Mouse (Mus musculus) forebrain, postnatal 0 days (tissue): Measurements from ENCODE around the gene Rbm8a2. TPM values are rescaled to one million over a fixed set of nuclear protein-coding genes. Genes with fewer than 3 reads are reported as not detected.
"Not testable (repeated sequence)": the region's sequence is repeated elsewhere in the genome, so short reads cannot be mapped to it uniquely, and the experiment has no call there.

ENCODE experiments used
- ATAC-seq: fragments of 200-750 bp; cut with Nextera tagmentation; 2 replicates; pipeline ENCODE4 v1.8.0; 2017; ENCODE audit warnings: mild to moderate bottlenecking, moderate library complexity
- DNase-seq: peaks from one replicate; pipeline ENCODE4 v3.0.0-alpha.2; 2015
- H3K27ac ChIP-seq: fragments of 300-500 bp; sonication (generic); 2 replicates; pipeline ENCODE4 v1.5.1; 2014; ENCODE audit warnings: low read depth, mild to moderate bottlenecking, antibody characterized with exemption, low read length, moderate library complexity, mixed read lengths
- H3K27me3 ChIP-seq: fragments of 300-500 bp; sonication (generic); 2 replicates; pipeline ENCODE4 v1.6.1; 2014; ENCODE audit warnings: mild to moderate bottlenecking, low read length, mixed read lengths; ENCODE audit not compliant: insufficient read depth
- H3K36me3 ChIP-seq: fragments of 300-500 bp; sonication (generic); 2 replicates; pipeline ENCODE4 v1.6.1; 2014; ENCODE audit warnings: mild to moderate bottlenecking, moderate library complexity; ENCODE audit not compliant: insufficient read depth
- H3K4me1 ChIP-seq: fragments of 300-500 bp; sonication (generic); 2 replicates; pipeline ENCODE4 v1.6.1; 2014; ENCODE audit warnings: antibody characterized with exemption; ENCODE audit not compliant: insufficient read depth
- H3K4me2 ChIP-seq: fragments of 300-500 bp; sonication (generic); 2 replicates; pipeline ENCODE4 v1.6.1; 2014; ENCODE audit warnings: low read depth, mild to moderate bottlenecking, moderate library complexity
- H3K4me3 ChIP-seq: fragments of 300-500 bp; sonication (generic); 2 replicates; pipeline ENCODE4 v1.5.1; 2014; ENCODE audit warnings: low read depth, low read length, mixed read lengths
- H3K9ac ChIP-seq: fragments of 300-500 bp; sonication (generic); 2 replicates; pipeline ENCODE4 v1.6.1; 2014; ENCODE audit warnings: mild to moderate bottlenecking
- H3K9me3 ChIP-seq: fragments of 300-500 bp; sonication (generic); 2 replicates; pipeline ENCODE4 v1.6.1; 2016; ENCODE audit warnings: low read length
- CTCF ChIP-seq: sonication (generic); IDR thresholded peaks from 2 replicates; pipeline ENCODE4 v1.5.1; 2016; ENCODE audit warnings: antibody characterized with exemption, control low read depth, low read depth
- WGBS: fragments of 180-500 bp; shearing (Covaris S2); extraction: QIAGEN DNeasy Blood & Tissue Kit; methylation state at CpG from one replicate; pipeline ENCODE4 v1.1.7; 2014; 5-methylcytosine and 5-hydroxymethylcytosine counted together
- polyA plus RNA-seq: library from polyadenylated mRNA; unstranded; fragments of >200 nt; fragmentation: Nextera tagmentation; extraction: Ambion mirVana; gene quantifications from 2 replicates; pipeline ENCODE4 v1.2.1, GENCODE M21; 2015
- total RNA-seq: library from RNA; depleted of rRNA; stranded (reverse); fragments of >200 nt; gene quantifications from 2 replicates; pipeline ENCODE4 v1.2.3, GENCODE M21; 2014; rRNA removed

Gene Rbm8a2
- 0.33 TPM in 1 of 2 replicates, not detected in the other for total RNA-seq
- 0.34 and 0.57 TPM in 2 replicates for polyA plus RNA-seq

DNA sequence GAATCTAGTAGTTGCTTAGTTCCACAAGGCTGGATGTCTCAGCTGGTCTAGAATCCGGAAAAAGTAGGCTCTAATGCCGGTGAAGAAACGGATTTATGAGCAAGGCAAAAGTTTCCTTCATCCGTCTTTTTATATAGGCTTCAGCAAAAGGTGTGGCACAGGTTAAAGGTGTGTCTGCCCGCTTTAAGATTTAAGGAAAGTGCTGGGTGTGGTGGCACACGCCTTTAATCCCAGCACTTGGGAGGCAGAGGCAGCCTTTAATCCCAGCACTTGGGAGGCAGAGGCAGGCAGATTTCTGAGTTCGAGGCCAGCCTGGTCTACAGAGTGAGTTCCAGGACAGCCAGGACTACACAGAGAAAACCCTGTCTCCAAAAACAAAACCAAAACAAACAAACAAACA lies at the start of gene Rbm8a2:
TSS of gene Rbm8a2 (minus strand) at position 101 of the 400 bp plus-strand sequence.
- ATAC-seq, H3K36me3 ChIP-seq, H3K27me3 ChIP-seq, H3K4me1 ChIP-seq, H3K4me3 ChIP-seq, DNase-seq, H3K9ac ChIP-seq, H3K27ac ChIP-seq, H3K4me2 ChIP-seq, H3K9me3 ChIP-seq: not testable (repeated sequence)
- WGBS: 93% methylated on average over 7 of the region's 7 CpGs

DNA sequence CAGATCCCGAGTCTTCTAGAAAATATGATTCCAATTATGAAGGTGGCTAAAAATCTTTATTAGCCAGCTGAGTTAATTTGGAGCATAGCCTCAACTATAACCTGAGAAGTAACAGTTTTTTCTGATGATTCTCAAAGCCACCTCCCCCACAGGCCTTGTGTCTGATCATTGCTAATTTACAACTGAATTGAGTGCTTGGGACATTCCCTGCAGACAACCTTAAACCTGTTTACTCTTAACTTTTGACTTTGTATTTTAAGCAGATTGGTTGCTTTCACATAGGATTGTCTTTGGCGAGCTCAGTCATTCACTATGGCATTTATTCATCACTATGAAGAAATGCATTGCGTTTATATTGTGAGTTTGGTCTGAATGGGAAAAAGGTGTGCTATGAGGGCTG lies 49.5 kb upstream of the Rbm8a2 start:
- no peak overlapping the region for H3K9ac ChIP-seq
- WGBS: 68% methylated on average over 3 of the region's 3 CpGs
- DNase-seq (no peak), ATAC-seq (no peak)
- no peaks in the 10 kb centered on the region for H3K27me3 ChIP-seq
- no peak overlapping the region for H3K27ac ChIP-seq
- H3K36me3 ChIP-seq: no peaks in the 10 kb centered on the region
- no peak overlapping the region for H3K4me2 ChIP-seq
- H3K4me1 ChIP-seq: no peaks in the 10 kb centered on the region
- no peak for TF ChIP-seq CTCF
- H3K4me3 ChIP-seq: no peak overlapping the region
- H3K9me3 ChIP-seq: no peaks in the 10 kb centered on the region

DNA sequence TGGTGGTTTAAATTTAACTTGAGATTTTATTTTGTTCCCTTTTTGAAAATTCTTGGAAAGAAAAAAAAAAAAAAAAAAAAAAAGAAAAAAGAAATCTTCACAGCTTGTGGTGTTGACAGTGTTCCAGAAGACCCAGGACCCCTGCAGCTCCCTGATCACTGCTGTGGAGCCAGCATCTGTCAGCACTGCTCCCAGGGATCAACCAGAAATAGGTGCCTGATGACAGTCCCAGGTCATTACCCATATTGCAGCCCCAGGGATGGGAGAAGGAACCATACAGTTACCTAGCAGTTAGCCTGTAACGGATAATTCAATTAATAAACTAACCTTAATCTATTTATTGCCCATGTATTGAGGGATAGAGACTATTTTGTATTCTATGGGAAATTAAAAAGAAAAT lies 45.6 kb upstream of the Rbm8a2 start:
- H3K4me2 ChIP-seq: no peak overlapping the region
- no peak overlapping the region for H3K9ac ChIP-seq
- H3K4me1 ChIP-seq: no peaks in the 10 kb centered on the region
- no peaks in the 10 kb centered on the region for H3K27me3 ChIP-seq
- no peak overlapping the region for H3K4me3 ChIP-seq
- 68% methylated on average over 1 of the region's 1 CpGs for WGBS
- no peak for TF ChIP-seq CTCF
- H3K9me3 ChIP-seq: no peaks in the 10 kb centered on the region
- DNase-seq (no peak), ATAC-seq (no peak)
- H3K27ac ChIP-seq: no peak overlapping the region
- H3K36me3 ChIP-seq: no peaks in the 10 kb centered on the region

DNA sequence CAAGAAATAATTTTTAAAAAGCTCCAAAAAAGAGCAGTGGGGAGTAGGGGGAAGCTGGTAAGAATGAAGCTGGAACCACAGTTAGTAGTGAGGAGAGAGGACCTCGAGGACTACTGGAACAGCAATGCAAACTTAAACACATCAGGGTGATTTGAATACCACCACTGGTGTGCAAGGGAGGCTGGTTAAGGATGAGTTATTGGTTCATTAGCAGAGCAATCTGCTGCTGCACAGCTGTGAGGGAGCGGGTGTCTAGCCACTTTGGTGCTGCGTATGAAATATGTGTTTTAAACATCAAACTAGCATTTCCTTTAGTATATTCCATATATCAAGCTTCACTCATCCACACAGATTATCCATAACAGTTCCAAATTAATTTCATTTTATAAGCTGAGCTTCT lies 39.6 kb upstream of the Rbm8a2 start:
- no peak overlapping the region for H3K9ac ChIP-seq
- no peaks in the 10 kb centered on the region for H3K36me3 ChIP-seq
- no peak overlapping the region for H3K4me3 ChIP-seq
- TF ChIP-seq CTCF: no peak
- H3K4me1 ChIP-seq: no peaks in the 10 kb centered on the region; the same call in 1 of the 2 replicates
- DNase-seq: no peak
- no peak for ATAC-seq
- H3K27me3 ChIP-seq: no peaks in the 10 kb centered on the region
- no peak overlapping the region for H3K27ac ChIP-seq
- WGBS: 99% methylated on average over 3 of the region's 3 CpGs
- no peaks in the 10 kb centered on the region for H3K9me3 ChIP-seq
- no peak overlapping the region for H3K4me2 ChIP-seq

DNA sequence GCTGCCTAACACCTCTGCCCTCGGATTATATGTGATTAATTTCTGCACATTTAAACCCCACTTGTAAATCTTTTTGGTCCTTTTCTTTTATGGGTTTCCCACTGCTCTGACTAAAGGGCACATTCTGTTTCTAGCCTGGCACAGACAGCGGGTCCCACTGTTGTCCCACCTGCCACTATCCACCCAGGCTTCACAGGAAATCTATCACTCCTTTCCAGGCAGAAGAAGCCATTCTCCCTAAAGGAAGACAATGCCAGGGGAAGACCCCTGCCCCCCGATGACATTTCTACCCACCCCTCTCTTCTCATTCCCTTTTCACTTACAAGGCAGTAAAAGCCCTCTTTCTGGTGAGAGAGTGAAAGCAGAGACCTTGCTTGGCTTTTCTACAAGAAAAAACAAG lies 37.2 kb upstream of the Rbm8a2 start:
- no peaks in the 10 kb centered on the region; the same call in 1 of the 2 replicates for H3K4me1 ChIP-seq
- no peaks in the 10 kb centered on the region for H3K27me3 ChIP-seq
- H3K36me3 ChIP-seq: no peaks in the 10 kb centered on the region
- no peak overlapping the region for H3K9ac ChIP-seq
- TF ChIP-seq CTCF: no peak
- no peak overlapping the region for H3K4me2 ChIP-seq
- H3K9me3 ChIP-seq: no peaks in the 10 kb centered on the region
- H3K27ac ChIP-seq: no peak overlapping the region
- no peak for ATAC-seq
- DNase-seq: no peak
- WGBS: 48% methylated on average over 3 of the region's 3 CpGs
- H3K4me3 ChIP-seq: no peak overlapping the region

DNA sequence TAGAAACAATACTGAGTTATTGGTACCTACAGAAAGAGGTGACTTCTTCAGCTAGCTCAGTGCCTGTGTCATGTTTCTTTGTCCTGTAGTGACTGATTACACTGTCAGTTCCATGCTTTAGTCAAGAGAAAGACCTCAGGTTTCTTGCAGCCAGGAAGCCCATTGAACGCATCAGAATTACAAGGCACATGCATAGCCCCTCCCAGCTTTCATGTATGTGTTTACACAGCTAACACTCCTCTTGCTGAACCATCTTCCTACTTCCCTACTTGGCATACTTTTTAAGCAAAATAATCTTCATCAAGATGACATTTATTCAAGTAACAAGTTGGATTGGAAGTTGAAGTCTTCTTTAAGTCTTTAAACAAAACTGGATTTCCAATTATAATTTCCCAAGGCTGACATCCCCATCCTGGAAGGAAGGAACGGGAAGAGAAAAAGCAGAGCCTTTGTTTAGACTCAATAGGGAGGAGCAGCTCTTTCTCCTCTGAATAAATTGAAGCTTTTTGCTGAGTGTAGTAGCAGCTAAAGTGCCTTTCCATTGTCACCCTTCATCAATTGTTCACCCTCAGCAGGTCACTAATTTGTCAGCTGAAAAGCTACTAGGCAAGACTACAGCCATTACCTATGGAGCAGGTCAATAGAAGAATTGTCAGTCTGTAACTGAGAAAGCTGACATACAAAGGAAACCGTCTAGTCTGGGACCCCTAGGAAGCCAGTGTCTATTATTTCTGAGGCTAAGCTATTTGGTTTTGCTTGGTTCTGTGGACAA lies 34.8 kb upstream of the Rbm8a2 start:
- no peak overlapping the region for H3K27ac ChIP-seq
- no peak overlapping the region for H3K4me2 ChIP-seq
- H3K4me1 ChIP-seq: no peaks in the 10 kb centered on the region; the same call in 1 of the 2 replicates
- DNase-seq (no peak), ATAC-seq (peak; percentile 73; the same call in 1 of the 2 replicates)
- no peak overlapping the region for H3K9ac ChIP-seq
- 4% methylated on average over 3 of the region's 3 CpGs for WGBS
- H3K9me3 ChIP-seq: no peaks in the 10 kb centered on the region
- no peaks in the 10 kb centered on the region for H3K36me3 ChIP-seq
- H3K4me3 ChIP-seq: no peak overlapping the region
- TF ChIP-seq CTCF: no peak
- no peaks in the 10 kb centered on the region for H3K27me3 ChIP-seq

DNA sequence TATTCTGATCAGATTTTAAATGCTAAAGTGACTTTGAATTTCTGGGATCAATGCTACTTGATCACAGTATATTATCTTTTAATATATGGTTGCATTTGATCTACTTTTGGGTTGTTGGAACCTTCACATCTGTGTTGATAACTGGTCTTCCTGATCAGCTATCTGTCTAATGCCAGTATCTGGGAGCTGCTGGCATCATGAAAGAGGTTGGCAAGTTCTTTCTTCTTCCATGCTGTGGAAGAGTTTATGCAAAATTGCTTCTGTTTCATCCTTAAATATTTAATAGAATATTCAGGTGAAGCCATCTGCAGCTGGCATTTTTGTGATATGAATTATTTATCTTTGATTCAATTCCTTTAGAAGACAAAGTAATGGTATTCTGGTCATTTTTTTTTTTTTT lies 32.6 kb upstream of the Rbm8a2 start:
- no peak overlapping the region for H3K4me2 ChIP-seq
- DNase-seq (no peak), ATAC-seq (no peak)
- TF ChIP-seq CTCF: no peak
- no peaks in the 10 kb centered on the region for H3K27me3 ChIP-seq
- H3K4me3 ChIP-seq: no peak overlapping the region
- no peaks in the 10 kb centered on the region for H3K9me3 ChIP-seq
- H3K4me1 ChIP-seq: no peaks in the 10 kb centered on the region; the same call in 1 of the 2 replicates
- no peak overlapping the region for H3K9ac ChIP-seq
- H3K36me3 ChIP-seq: no peaks in the 10 kb centered on the region
- no peak overlapping the region for H3K27ac ChIP-seq
